Comparison of ENCODE assay signal across 8 mouse cellular contexts in the genomic region with DNA sequence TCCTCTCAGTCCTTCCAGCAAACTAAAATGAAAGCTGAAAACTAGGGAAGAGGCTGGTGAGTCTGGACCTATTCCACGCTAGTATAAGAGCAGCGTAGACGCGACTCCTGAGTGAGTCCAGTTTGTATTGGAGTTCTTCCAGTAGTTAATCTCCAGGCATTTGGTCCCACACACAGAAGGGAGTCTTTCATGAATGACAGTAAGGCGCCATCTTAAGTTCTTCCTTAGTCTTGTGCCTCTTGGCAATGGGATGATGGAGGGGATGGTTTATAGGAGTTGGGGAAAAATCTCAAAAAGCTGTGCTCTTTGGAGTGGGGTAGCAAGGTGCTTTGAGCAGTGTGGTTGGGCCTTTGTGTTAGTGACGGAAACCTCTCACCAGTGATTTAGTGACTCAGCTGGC. TPM values are rescaled to one million over a fixed set of nuclear protein-coding genes. Genes with fewer than 3 reads are reported as not detected.
A peak's percentile ranks its signal among the peaks of the same experiment; 100 is the strongest.
DNase-seq lines count a peak whose midpoint lies in the region; ATAC-seq and TF ChIP-seq lines count a peak whose summit lies in the region.

No protein-coding gene starts in this region.

- no peak overlapping the region for H3K9ac ChIP-seq in embryonic facial prominence, embryonic 15.5 days
- H3K9ac ChIP-seq in intestine, postnatal 0 days (ENCODE audit: low read depth, low read length): 0 out of 2 replicates have a peak overlapping the region, but pooled peaks have one; percentile 0
- peak overlapping the region; percentile 100; the same call in 1 of the 2 replicates for H3K9ac ChIP-seq in neural tube, embryonic 12.5 days

- TF ChIP-seq CTCF in layer of hippocampus, adult 2 months (conservative IDR thresholded peaks at IDR 0.05): no peak
- no peak for TF ChIP-seq CTCF in intestine, postnatal 0 days (IDR thresholded peaks at IDR 0.05; ENCODE audit: low read depth)

- 59% methylated on average over 6 of the region's 6 CpGs for WGBS in embryonic facial prominence, embryonic 15.5 days
- WGBS in intestine, postnatal 0 days: 72% methylated on average over 6 of the region's 6 CpGs
- 64% methylated on average over 6 of the region's 6 CpGs for WGBS in neural tube, embryonic 12.5 days

- no peaks in the 10 kb centered on the region for H3K27me3 ChIP-seq in embryonic facial prominence, embryonic 15.5 days
- H3K27me3 ChIP-seq in intestine, postnatal 0 days (replicated peaks; ENCODE audit: control insufficient read depth, insufficient read depth, low read length): no peaks in the 10 kb centered on the region
- no peaks in the 10 kb centered on the region for H3K27me3 ChIP-seq in neural tube, embryonic 12.5 days (replicated peaks)

- no peak for ATAC-seq in embryonic facial prominence, embryonic 15.5 days (ENCODE audit: insufficient number of reproducible peaks, low FRiP score, low TSS enrichment, low read depth)
- no peak for ATAC-seq in intestine, postnatal 0 days
- no peak for ATAC-seq in neural tube, embryonic 12.5 days (ENCODE audit: low FRiP score, low read depth)

- peak overlapping the region; percentile 79 for H3K4me3 ChIP-seq in layer of hippocampus, adult 2 months
- peak overlapping the region; percentile 90 for H3K4me3 ChIP-seq in embryonic facial prominence, embryonic 15.5 days (replicated peaks)
- H3K4me3 ChIP-seq in intestine, postnatal 0 days (ENCODE audit: low read depth, low read length): no peak overlapping the region
- H3K4me3 ChIP-seq in neural tube, embryonic 12.5 days: peak overlapping the region; percentile 99

- peak overlapping the region; percentile 63 for H3K4me2 ChIP-seq in embryonic facial prominence, embryonic 15.5 days (replicated peaks)
- H3K4me2 ChIP-seq in intestine, postnatal 0 days (replicated peaks; ENCODE audit: low read depth): peak overlapping the region; percentile 85
- H3K4me2 ChIP-seq in neural tube, embryonic 12.5 days (replicated peaks): peak overlapping the region; percentile 96

- peak overlapping the region; percentile 98; the same call in 1 of the 2 replicates for H3K27ac ChIP-seq in layer of hippocampus, adult 2 months
- H3K27ac ChIP-seq in embryonic facial prominence, embryonic 15.5 days (replicated peaks): peak overlapping the region; percentile 36
- no peak overlapping the region for H3K27ac ChIP-seq in intestine, postnatal 0 days (ENCODE audit: low read depth, low read length)
- no peak overlapping the region for H3K27ac ChIP-seq in neural tube, embryonic 12.5 days

- H3K9me3 ChIP-seq in embryonic facial prominence, embryonic 15.5 days (replicated peaks): no peaks in the 10 kb centered on the region
- H3K9me3 ChIP-seq in intestine, postnatal 0 days (ENCODE audit: control insufficient read depth): no peaks in the 10 kb centered on the region
- no peaks in the 10 kb centered on the region for H3K9me3 ChIP-seq in neural tube, embryonic 12.5 days

- DNase-seq in layer of hippocampus, adult 2 months (ENCODE audit: low spot score in 2 of 2): no peak
- DNase-seq in layer of hippocampus, adult 9-10 months (ENCODE audit: low spot score): no peak
- no peak for DNase-seq in thymus, postnatal 10 days (ENCODE audit: low spot score in 2 of 2)
- DNase-seq in layer of hippocampus, adult 18-20 months (ENCODE audit: low spot score in 2 of 2): no peak
- no peak for DNase-seq in ovary, postnatal 36 days (ENCODE audit: low spot score)

- H3K36me3 ChIP-seq in embryonic facial prominence, embryonic 15.5 days: peaks cover 3% of the 10 kb centered on the region; the same call in 1 of the 2 replicates
- no peaks in the 10 kb centered on the region; the same call in 1 of the 2 replicates for H3K36me3 ChIP-seq in intestine, postnatal 0 days (ENCODE audit: control insufficient read depth, insufficient read depth)
- peaks cover 22% of the 10 kb centered on the region; the same call in 1 of the 2 replicates for H3K36me3 ChIP-seq in neural tube, embryonic 12.5 days

- peaks cover 62% of the 10 kb centered on the region for H3K4me1 ChIP-seq in embryonic facial prominence, embryonic 15.5 days
- peaks cover 24% of the 10 kb centered on the region; the same call in 1 of the 2 replicates for H3K4me1 ChIP-seq in intestine, postnatal 0 days (replicated peaks; ENCODE audit: control insufficient read depth, insufficient read depth, low read length)
- peaks cover 71% of the 10 kb centered on the region for H3K4me1 ChIP-seq in neural tube, embryonic 12.5 days

RNA-seq across cellular contexts. Expression of a gene that starts 24.9 kb away (rescaled TPM):
- total RNA-seq in layer of hippocampus, adult 2 months (2021): under 1 TPM; 0.20 to 0.26 TPM
- 0.12 and 0.15 TPM in 2 replicates for polyA plus RNA-seq in embryonic facial prominence, embryonic 15.5 days (2015; fragmentation: Nextera tagmentation; extraction: Ambion mirVana)
- not detected in 2 replicates for polyA plus RNA-seq in intestine, postnatal 0 days (2015; fragmentation: Nextera tagmentation; extraction: Ambion mirVana)
- 0.46 and 0.54 TPM in 2 replicates for polyA plus RNA-seq in neural tube, embryonic 12.5 days (2016; fragmentation: Nextera tagmentation; extraction: Ambion mirVana)
- under 1 TPM; 0.28 to 0.35 TPM for total RNA-seq in layer of hippocampus, adult 18-20 months (2021)

Comparison
In these comparisons a context has a peak if more than half of its experiments do, and no peak if none do; other contexts are left out.
1. H3K27ac ChIP-seq: peak in layer of hippocampus, adult 2 months (single experiment) and embryonic facial prominence, embryonic 15.5 days (single experiment); none in intestine, postnatal 0 days (single experiment) and neural tube, embryonic 12.5 days (single experiment).
2. Peak in every context shown above with its lines, with median percentiles within 50 percentile points of each other: H3K4me2 ChIP-seq.